Mouse (Mus musculus): ENCODE results near the gene Fam189a1.

- TF ChIP-seq CHD2 (IDR thresholded peaks at IDR 0.05; ENCODE audit: low read length) (no peak), EP300 (IDR thresholded peaks at IDR 0.05; ENCODE audit: low read length) (no peak), SIN3A (IDR thresholded peaks at IDR 0.05; ENCODE audit: low read length) (no peak), MAZ (IDR thresholded peaks at IDR 0.05; ENCODE audit: low read depth, low read length) (no peak), ZKSCAN1 (IDR thresholded peaks at IDR 0.05; ENCODE audit: borderline replicate concordance, low read depth, low read length) (no peak), CTCF (conservative IDR thresholded peaks at IDR 0.05 in 1 of 2, IDR thresholded peaks at IDR 0.05 in 1 of 2; ENCODE audit: low read depth in 2 of 2, low read length in 2 of 2) (no peak), TBP (conservative IDR thresholded peaks at IDR 0.05; ENCODE audit: low read depth, low read length) (no peak), POLR2A (IDR thresholded peaks at IDR 0.05; ENCODE audit: low read depth, low read length) (no peak), E2F4 (IDR thresholded peaks at IDR 0.05; ENCODE audit: insufficient replicate concordance, low read depth, low read length) (no peak), HCFC1 (IDR thresholded peaks at IDR 0.05; ENCODE audit: low read depth, low read length) (no peak), SMC3 (IDR thresholded peaks at IDR 0.05; ENCODE audit: low read depth, low read length) (no peak), TCF12 (IDR thresholded peaks at IDR 0.05; ENCODE audit: low read depth, low read length) (no peak), CHD1 (IDR thresholded peaks at IDR 0.05; ENCODE audit: low read depth, low read length) (no peak), MYC (IDR thresholded peaks at IDR 0.05; ENCODE audit: low read depth, low read length) (no peak)
Measured at GRCm38 (mm10) chr7:64724409-64724808, 432.0 kb downstream of the Fam189a1 start.
